Comparison of ENCODE assay signal across 7 mouse cellular contexts in the genomic region with DNA sequence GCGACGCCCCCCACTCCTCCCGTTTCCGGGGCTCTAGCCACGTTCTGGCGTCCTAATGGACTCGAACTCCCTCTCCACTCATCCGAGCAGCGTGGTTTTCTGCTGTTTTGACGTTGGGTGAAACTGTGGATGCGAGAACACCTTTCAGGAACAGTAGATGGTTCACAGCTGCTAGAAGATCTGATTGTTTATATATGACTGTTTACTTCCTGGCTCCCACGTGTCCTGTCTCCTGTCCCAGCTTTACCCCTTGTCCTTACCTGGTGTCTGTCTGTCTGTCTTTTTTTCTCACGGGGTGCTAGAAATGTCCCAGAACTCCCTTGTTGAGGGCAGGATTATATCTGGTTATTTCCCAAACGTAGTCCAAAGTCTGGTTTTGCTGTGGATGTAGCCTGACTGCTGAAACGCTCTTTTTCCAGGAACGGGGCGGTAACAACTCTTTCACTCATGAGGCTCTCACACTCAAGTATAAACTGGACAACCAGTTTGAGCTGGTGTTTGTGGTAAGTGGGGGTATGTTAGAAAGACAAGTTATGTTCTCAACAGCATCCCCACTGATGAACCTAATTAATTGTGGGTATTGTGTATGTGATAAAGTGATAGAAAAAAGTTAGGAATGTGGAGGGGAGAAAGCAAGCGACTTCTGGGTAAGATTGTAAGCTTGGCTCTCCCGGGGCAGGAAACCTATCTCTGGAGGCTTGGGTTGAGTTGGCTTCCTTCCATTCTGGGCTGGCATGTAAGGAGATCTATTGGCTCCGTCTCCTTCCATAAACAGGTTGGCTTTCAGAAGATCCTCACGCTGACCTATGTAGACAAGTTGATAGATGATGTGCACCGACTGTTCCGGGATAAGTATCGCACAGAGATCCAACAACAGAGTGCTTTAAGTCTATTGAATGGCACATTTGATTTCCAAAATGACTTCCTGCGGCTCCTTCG. TPM values are rescaled to one million over a fixed set of nuclear protein-coding genes. Genes with fewer than 3 reads are reported as not detected.
A peak's percentile ranks its signal among the peaks of the same experiment; 100 is the strongest.
DNase-seq lines count a peak whose midpoint lies in the region; ATAC-seq and TF ChIP-seq lines count a peak whose summit lies in the region.

No protein-coding gene starts in this region.

- 25% methylated on average over 26 of the region's 26 CpGs for WGBS in lung, embryonic 14.5 days
- 35% methylated on average over 26 of the region's 26 CpGs for WGBS in embryonic facial prominence, embryonic 13.5 days
- 37% methylated on average over 26 of the region's 26 CpGs for WGBS in hindbrain, embryonic 15.5 days
- 39% methylated on average over 26 of the region's 26 CpGs for WGBS in midbrain, embryonic 13.5 days

- peaks cover 64% of the 10 kb centered on the region for H3K36me3 ChIP-seq in lung, embryonic 14.5 days (ENCODE audit: insufficient read depth)
- peaks cover 64% of the 10 kb centered on the region for H3K36me3 ChIP-seq in embryonic facial prominence, embryonic 13.5 days
- H3K36me3 ChIP-seq in hindbrain, embryonic 15.5 days: peaks cover 53% of the 10 kb centered on the region
- H3K36me3 ChIP-seq in midbrain, embryonic 13.5 days: peaks cover 62% of the 10 kb centered on the region

- peak overlapping the region; percentile 91 for H3K4me3 ChIP-seq in lung, embryonic 14.5 days (ENCODE audit: low read depth, low read length)
- H3K4me3 ChIP-seq in embryonic facial prominence, embryonic 13.5 days: peak overlapping the region; percentile 91
- peak overlapping the region; percentile 93 for H3K4me3 ChIP-seq in hindbrain, embryonic 15.5 days
- peak overlapping the region; percentile 94 for H3K4me3 ChIP-seq in midbrain, embryonic 13.5 days (replicated peaks)

- peak overlapping the region; percentile 54 for H3K27ac ChIP-seq in lung, embryonic 14.5 days (ENCODE audit: low read depth)
- H3K27ac ChIP-seq in embryonic facial prominence, embryonic 13.5 days: peak overlapping the region; percentile 78
- H3K27ac ChIP-seq in hindbrain, embryonic 15.5 days (replicated peaks): peak overlapping the region; percentile 78
- 0 out of 2 replicates have a peak overlapping the region, but pooled peaks have one; percentile 72 for H3K27ac ChIP-seq in midbrain, embryonic 13.5 days

- no peaks in the 10 kb centered on the region for H3K9me3 ChIP-seq in lung, embryonic 14.5 days (ENCODE audit: low read depth, low read length)
- no peaks in the 10 kb centered on the region for H3K9me3 ChIP-seq in embryonic facial prominence, embryonic 13.5 days
- H3K9me3 ChIP-seq in hindbrain, embryonic 15.5 days: no peaks in the 10 kb centered on the region
- H3K9me3 ChIP-seq in midbrain, embryonic 13.5 days: no peaks in the 10 kb centered on the region

- H3K27me3 ChIP-seq in lung, embryonic 14.5 days (ENCODE audit: insufficient read depth, low read length): no peaks in the 10 kb centered on the region
- H3K27me3 ChIP-seq in embryonic facial prominence, embryonic 13.5 days: no peaks in the 10 kb centered on the region
- H3K27me3 ChIP-seq in hindbrain, embryonic 15.5 days: no peaks in the 10 kb centered on the region
- no peaks in the 10 kb centered on the region for H3K27me3 ChIP-seq in midbrain, embryonic 13.5 days

- 0 out of 2 replicates have a peak, but pooled peaks cover 4% of the 10 kb centered on the region for H3K4me1 ChIP-seq in lung, embryonic 14.5 days (ENCODE audit: insufficient read depth)
- peaks cover 18% of the 10 kb centered on the region for H3K4me1 ChIP-seq in embryonic facial prominence, embryonic 13.5 days
- H3K4me1 ChIP-seq in hindbrain, embryonic 15.5 days (replicated peaks): peaks cover 18% of the 10 kb centered on the region
- H3K4me1 ChIP-seq in midbrain, embryonic 13.5 days (replicated peaks): peaks cover 21% of the 10 kb centered on the region

- H3K9ac ChIP-seq in lung, embryonic 14.5 days: peak overlapping the region; percentile 90
- peak overlapping the region; percentile 95 for H3K9ac ChIP-seq in embryonic facial prominence, embryonic 13.5 days
- peak overlapping the region; percentile 79 for H3K9ac ChIP-seq in hindbrain, embryonic 15.5 days
- peak overlapping the region; percentile 91 for H3K9ac ChIP-seq in midbrain, embryonic 13.5 days (replicated peaks)

- peak overlapping the region; percentile 88 for H3K4me2 ChIP-seq in lung, embryonic 14.5 days
- H3K4me2 ChIP-seq in embryonic facial prominence, embryonic 13.5 days: peak overlapping the region; percentile 89
- peak overlapping the region; percentile 89 for H3K4me2 ChIP-seq in hindbrain, embryonic 15.5 days
- peak overlapping the region; percentile 95 for H3K4me2 ChIP-seq in midbrain, embryonic 13.5 days (replicated peaks)

- no peak for TF ChIP-seq CTCF in lung, embryonic 14.5 days (IDR thresholded peaks at IDR 0.05; ENCODE audit: low read depth)

- ATAC-seq in lung, embryonic 14.5 days (ENCODE audit: insufficient read depth): no peak
- no peak for ATAC-seq in embryonic facial prominence, embryonic 13.5 days (ENCODE audit: insufficient number of reproducible peaks, insufficient read depth, low FRiP score, low TSS enrichment, low read depth)
- no peak for ATAC-seq in hindbrain, embryonic 15.5 days (ENCODE audit: low FRiP score, low read depth)
- no peak for ATAC-seq in midbrain, embryonic 13.5 days

- peak; percentile 44 for DNase-seq in lung, embryonic 14.5 days
- no peak for DNase-seq in lung, postnatal 10 days
- DNase-seq in urinary bladder, postnatal 36 days (ENCODE audit: low spot score in 2 of 2): no peak
- no peak for DNase-seq in B cell, adult 2 months

RNA-seq across cellular contexts. Expression of a gene that starts 1.0 kb away (rescaled TPM):
- 39.6 and 41.1 TPM in 2 replicates for polyA plus RNA-seq in lung, embryonic 14.5 days (2014; fragmentation: Nextera tagmentation; extraction: Ambion mirVana)
- polyA plus RNA-seq in embryonic facial prominence, embryonic 13.5 days (2015; fragmentation: Nextera tagmentation; extraction: Ambion mirVana): 41.8 and 44.9 TPM in 2 replicates
- 48.1 and 54.4 TPM in 2 replicates for polyA plus RNA-seq in hindbrain, embryonic 15.5 days (2015; fragmentation: Nextera tagmentation; extraction: Ambion mirVana)
- polyA plus RNA-seq in midbrain, embryonic 13.5 days (2015; fragmentation: Nextera tagmentation; extraction: Ambion mirVana): 48.4 and 49.2 TPM in 2 replicates

RNA-seq across cellular contexts. Expression of a gene that starts 11.8 kb away (rescaled TPM):
- 11.6 and 12.0 TPM in 2 replicates for polyA plus RNA-seq in lung, embryonic 14.5 days (2014; fragmentation: Nextera tagmentation; extraction: Ambion mirVana)
- 11.8 and 12.4 TPM in 2 replicates for polyA plus RNA-seq in embryonic facial prominence, embryonic 13.5 days (2015; fragmentation: Nextera tagmentation; extraction: Ambion mirVana)
- 5.9 and 6.1 TPM in 2 replicates for polyA plus RNA-seq in hindbrain, embryonic 15.5 days (2015; fragmentation: Nextera tagmentation; extraction: Ambion mirVana)
- polyA plus RNA-seq in midbrain, embryonic 13.5 days (2015; fragmentation: Nextera tagmentation; extraction: Ambion mirVana): 6.7 and 6.9 TPM in 2 replicates

RNA-seq across cellular contexts. Expression of a gene that starts 11.9 kb away (rescaled TPM):
- 129 and 133 TPM in 2 replicates for polyA plus RNA-seq in lung, embryonic 14.5 days (2014; fragmentation: Nextera tagmentation; extraction: Ambion mirVana)
- 129 and 145 TPM in 2 replicates for polyA plus RNA-seq in embryonic facial prominence, embryonic 13.5 days (2015; fragmentation: Nextera tagmentation; extraction: Ambion mirVana)
- 62.3 and 69.1 TPM in 2 replicates for polyA plus RNA-seq in hindbrain, embryonic 15.5 days (2015; fragmentation: Nextera tagmentation; extraction: Ambion mirVana)
- 69.9 and 79.9 TPM in 2 replicates for polyA plus RNA-seq in midbrain, embryonic 13.5 days (2015; fragmentation: Nextera tagmentation; extraction: Ambion mirVana)

RNA-seq across cellular contexts. Expression of a gene that starts 36.0 kb away (rescaled TPM):
- 84.8 and 87.0 TPM in 2 replicates for polyA plus RNA-seq in lung, embryonic 14.5 days (2014; fragmentation: Nextera tagmentation; extraction: Ambion mirVana)
- 76.2 and 82.1 TPM in 2 replicates for polyA plus RNA-seq in embryonic facial prominence, embryonic 13.5 days (2015; fragmentation: Nextera tagmentation; extraction: Ambion mirVana)
- 70.9 and 71.9 TPM in 2 replicates for polyA plus RNA-seq in hindbrain, embryonic 15.5 days (2015; fragmentation: Nextera tagmentation; extraction: Ambion mirVana)
- polyA plus RNA-seq in midbrain, embryonic 13.5 days (2015; fragmentation: Nextera tagmentation; extraction: Ambion mirVana): 86.4 and 88.0 TPM in 2 replicates

RNA-seq across cellular contexts. Expression of a gene that starts 55.8 kb away (rescaled TPM):
- polyA plus RNA-seq in lung, embryonic 14.5 days (2014; fragmentation: Nextera tagmentation; extraction: Ambion mirVana): 37.9 and 40.4 TPM in 2 replicates
- 53.2 and 61.4 TPM in 2 replicates for polyA plus RNA-seq in embryonic facial prominence, embryonic 13.5 days (2015; fragmentation: Nextera tagmentation; extraction: Ambion mirVana)
- polyA plus RNA-seq in hindbrain, embryonic 15.5 days (2015; fragmentation: Nextera tagmentation; extraction: Ambion mirVana): 53.1 and 58.1 TPM in 2 replicates
- polyA plus RNA-seq in midbrain, embryonic 13.5 days (2015; fragmentation: Nextera tagmentation; extraction: Ambion mirVana): 83.1 and 86.8 TPM in 2 replicates
